Mouse (Mus musculus) lung, adult 2 months (tissue): ENCODE results near the gene Crhbp.

Experiments
- CTCF ChIP-seq: fragments of 200-500 bp; IDR thresholded peaks from 2 replicates; pipeline ENCODE4 v1.5.1; 2011; ENCODE audit warnings: mild to moderate bottlenecking, low read length, control low read depth; ENCODE audit not compliant: insufficient read depth
- POLR2A ChIP-seq: fragments of 200-500 bp; IDR thresholded peaks from 2 replicates; pipeline ENCODE4 v1.6.1; 2011; ENCODE audit warnings: low read depth, mild to moderate bottlenecking, control low read depth, low read length, borderline replicate concordance; ENCODE audit errors: extremely low read depth

GRCm38 (mm10) chr13:95451529-95451928, 6.8 kb upstream of the Crhbp start:
- TF ChIP-seq CTCF (no peak), POLR2A (no peak)
